In genomic region chr12:103644601-103645000, GRCm38 (mm10) we compare ENCODE assay signal across 28 mouse cellular contexts. TPM values are rescaled to one million over a fixed set of nuclear protein-coding genes. Genes with fewer than 3 reads are reported as not detected.
DNase-seq lines count a peak whose midpoint lies in the region; ATAC-seq and TF ChIP-seq lines count a peak whose summit lies in the region.
"Had no signal": no experiment of that assay in that cellular context is flagged by ENCODE, and none has a peak within 500 bp of the region (broad histone marks: within the 10 kb centered on the region; RNA-seq: fewer than 3 reads in every experiment).

No protein-coding gene starts in this region.

- no peak overlapping the region for H3K27ac ChIP-seq in intestine, embryonic 14.5 days (ENCODE audit: low read depth)
- no peak overlapping the region for H3K27ac ChIP-seq in intestine, embryonic 16.5 days (ENCODE audit: low read length)
- H3K27ac ChIP-seq in midbrain, embryonic 11.5 days (ENCODE audit: low read depth, low read length): no peak overlapping the region
- H3K27ac ChIP-seq in midbrain, postnatal 0 days (ENCODE audit: low read depth, low read length): no peak overlapping the region
- H3K27ac ChIP-seq in embryonic fibroblast, embryonic 13.5 days (ENCODE audit: insufficient read depth, low read length): peak overlapping the region; percentile 67; the same call in 1 of the 2 replicates
- H3K27ac ChIP-seq: forebrain, embryonic 10.5 days; forebrain, embryonic 15.5 days; heart, embryonic 13.5 days; hindbrain, embryonic 15.5 days had no signal

- no peak overlapping the region for H3K4me2 ChIP-seq in intestine, embryonic 14.5 days (ENCODE audit: low read length)
- no peak overlapping the region for H3K4me2 ChIP-seq in intestine, embryonic 16.5 days (ENCODE audit: low read depth, low read length)
- H3K4me2 ChIP-seq in midbrain, embryonic 11.5 days: no peak overlapping the region
- H3K4me2 ChIP-seq in midbrain, postnatal 0 days (ENCODE audit: low read depth, low read length, poor library complexity, severe bottlenecking): no peak overlapping the region
- H3K4me2 ChIP-seq: forebrain, embryonic 15.5 days; heart, embryonic 13.5 days; hindbrain, embryonic 15.5 days had no signal

- H3K27me3 ChIP-seq in intestine, embryonic 14.5 days (replicated peaks; ENCODE audit: control insufficient read depth, insufficient read depth, low read length): no peaks in the 10 kb centered on the region
- no peaks in the 10 kb centered on the region for H3K27me3 ChIP-seq in intestine, embryonic 16.5 days (replicated peaks; ENCODE audit: control insufficient read depth, insufficient read depth, low read length)
- no peaks in the 10 kb centered on the region for H3K27me3 ChIP-seq in midbrain, embryonic 11.5 days (ENCODE audit: control insufficient read depth, insufficient read depth, low read length)
- no peaks in the 10 kb centered on the region for H3K27me3 ChIP-seq in midbrain, postnatal 0 days (ENCODE audit: insufficient read depth, low read length)
- H3K27me3 ChIP-seq: forebrain, embryonic 15.5 days; heart, embryonic 13.5 days; hindbrain, embryonic 15.5 days; Patski had no signal

- DNase-seq in intestine, embryonic 14.5 days (ENCODE audit: low spot score): peak; percentile 25
- DNase-seq in midbrain, embryonic 11.5 days (ENCODE audit: low spot score, missing footprints): peak; percentile 77
- DNase-seq in midbrain, postnatal 0 days (ENCODE audit: low spot score): no peak
- no peak for DNase-seq in right cerebral cortex, adult 2 months (ENCODE audit: low spot score in 2 of 2)
- DNase-seq in kidney, adult 8-10 months: no peak
- DNase-seq: adrenal gland, postnatal 14 days; cerebellum, adult 11-12 months; cerebellum, adult 9-10 months; cerebellum, postnatal 25 days; gastrocnemius, postnatal 36 days; heart, adult 11 months; heart, postnatal 36 days had no signal

- no peak for TF ChIP-seq CTCF in midbrain, postnatal 0 days (IDR thresholded peaks at IDR 0.05)
- no peak for TF ChIP-seq CTCF in embryonic fibroblast, embryonic 13.5 days (IDR thresholded peaks at IDR 0.05; ENCODE audit: borderline replicate concordance, insufficient read depth, low read length)

- H3K4me1 ChIP-seq in intestine, embryonic 14.5 days (replicated peaks; ENCODE audit: control insufficient read depth, insufficient read depth, low read length): no peaks in the 10 kb centered on the region
- H3K4me1 ChIP-seq in intestine, embryonic 16.5 days (ENCODE audit: control insufficient read depth, insufficient read depth, low read length): no peaks in the 10 kb centered on the region
- no peaks in the 10 kb centered on the region for H3K4me1 ChIP-seq in midbrain, embryonic 11.5 days (ENCODE audit: control insufficient read depth, insufficient read depth, low read length)
- no peaks in the 10 kb centered on the region for H3K4me1 ChIP-seq in midbrain, postnatal 0 days (ENCODE audit: insufficient read depth, low read length)
- no peaks in the 10 kb centered on the region; the same call in 1 of the 2 replicates for H3K4me1 ChIP-seq in embryonic fibroblast, embryonic 13.5 days (ENCODE audit: control insufficient read depth, insufficient read depth, low read length)
- H3K4me1 ChIP-seq: forebrain, embryonic 10.5 days; forebrain, embryonic 15.5 days; heart, embryonic 13.5 days; hindbrain, embryonic 15.5 days had no signal

- TF ChIP-seq POLR2A in embryonic fibroblast, embryonic 13.5 days (IDR thresholded peaks at IDR 0.05; ENCODE audit: low read depth, low read length): no peak

- WGBS in intestine, embryonic 14.5 days: 39% methylated on average over 5 of the region's 5 CpGs
- WGBS in intestine, embryonic 16.5 days: 44% methylated on average over 5 of the region's 5 CpGs
- 43% methylated on average over 5 of the region's 5 CpGs for WGBS in midbrain, embryonic 11.5 days
- 30% methylated on average over 5 of the region's 5 CpGs for WGBS in midbrain, postnatal 0 days

- H3K36me3 ChIP-seq in intestine, embryonic 14.5 days (ENCODE audit: control insufficient read depth, insufficient read depth, low read length): no peaks in the 10 kb centered on the region
- H3K36me3 ChIP-seq in intestine, embryonic 16.5 days (ENCODE audit: control insufficient read depth, insufficient read depth, low read length): no peaks in the 10 kb centered on the region
- no peaks in the 10 kb centered on the region for H3K36me3 ChIP-seq in midbrain, embryonic 11.5 days (ENCODE audit: control insufficient read depth, insufficient read depth, low read length)
- H3K36me3 ChIP-seq in midbrain, postnatal 0 days (ENCODE audit: insufficient read depth, low read length): no peaks in the 10 kb centered on the region
- H3K36me3 ChIP-seq: forebrain, embryonic 10.5 days; forebrain, embryonic 15.5 days; heart, embryonic 13.5 days; hindbrain, embryonic 15.5 days had no signal

- H3K9ac ChIP-seq in intestine, embryonic 14.5 days (ENCODE audit: low read length): no peak overlapping the region
- H3K9ac ChIP-seq in intestine, embryonic 16.5 days (ENCODE audit: low read depth, low read length): no peak overlapping the region
- no peak overlapping the region for H3K9ac ChIP-seq in midbrain, embryonic 11.5 days (ENCODE audit: low read length)
- H3K9ac ChIP-seq in midbrain, postnatal 0 days (replicated peaks; ENCODE audit: low read length, poor library complexity, severe bottlenecking): no peak overlapping the region
- H3K9ac ChIP-seq: forebrain, embryonic 15.5 days; heart, embryonic 13.5 days; hindbrain, embryonic 15.5 days had no signal

- H3K4me3 ChIP-seq in intestine, embryonic 14.5 days (ENCODE audit: low read depth, low read length): no peak overlapping the region
- H3K4me3 ChIP-seq in intestine, embryonic 16.5 days (ENCODE audit: low read length): no peak overlapping the region
- no peak overlapping the region for H3K4me3 ChIP-seq in midbrain, embryonic 11.5 days (ENCODE audit: low read depth, low read length)
- H3K4me3 ChIP-seq in midbrain, postnatal 0 days (ENCODE audit: low read depth, low read length): no peak overlapping the region
- H3K4me3 ChIP-seq in embryonic fibroblast, embryonic 13.5 days (ENCODE audit: insufficient read depth, low read length): no peak overlapping the region
- H3K4me3 ChIP-seq: erythroblast, embryonic 14.5 days; forebrain, embryonic 10.5 days; forebrain, embryonic 15.5 days; heart, embryonic 13.5 days; hindbrain, embryonic 15.5 days had no signal

- no peaks in the 10 kb centered on the region for H3K9me3 ChIP-seq in intestine, embryonic 14.5 days (ENCODE audit: control insufficient read depth, low read length)
- no peaks in the 10 kb centered on the region for H3K9me3 ChIP-seq in intestine, embryonic 16.5 days (ENCODE audit: control insufficient read depth, low read length)
- H3K9me3 ChIP-seq in midbrain, embryonic 11.5 days (ENCODE audit: control insufficient read depth, low read length): no peaks in the 10 kb centered on the region
- no peaks in the 10 kb centered on the region for H3K9me3 ChIP-seq in midbrain, postnatal 0 days (ENCODE audit: low read length)
- H3K9me3 ChIP-seq: forebrain, embryonic 10.5 days; forebrain, embryonic 15.5 days; heart, embryonic 13.5 days; hindbrain, embryonic 15.5 days had no signal

- no peak for ATAC-seq in intestine, embryonic 14.5 days (replicated peaks; ENCODE audit: low FRiP score, low TSS enrichment, low read depth)
- ATAC-seq in intestine, embryonic 16.5 days: no peak
- ATAC-seq in midbrain, embryonic 11.5 days (ENCODE audit: low FRiP score): no peak
- ATAC-seq in midbrain, postnatal 0 days (ENCODE audit: low FRiP score): no peak
- ATAC-seq: activated CD4-positive, CD25-positive, alpha-beta regulatory T cell, adult 4 months; forebrain, embryonic 15.5 days; Patski had no signal

RNA-seq across cellular contexts. Expression of gene Serpina6, which starts 12.4 kb away (rescaled TPM):
- polyA plus RNA-seq in intestine, embryonic 14.5 days (2014; fragmentation: Nextera tagmentation; extraction: Ambion mirVana): 0.90 and 75.1 TPM in 2 replicates
- 53.8 and 90.3 TPM in 2 replicates for polyA plus RNA-seq in intestine, embryonic 16.5 days (2015; fragmentation: Nextera tagmentation; extraction: Ambion mirVana)
- not detected in 2 replicates for polyA plus RNA-seq in midbrain, embryonic 11.5 days (2014; fragmentation: Nextera tagmentation; extraction: Ambion mirVana)
- total RNA-seq in midbrain, postnatal 0 days (2014; rRNA removed): not detected in 2 replicates
- not detected in 2 replicates for polyA plus RNA-seq in midbrain, postnatal 0 days (2015; fragmentation: Nextera tagmentation; extraction: Ambion mirVana)
- polyA plus RNA-seq in embryonic fibroblast, embryonic 13.5 days (2011; ENCODE audit: insufficient read length, low read depth, missing spikeins): 0.54 TPM in 1 of 2 replicates, not detected in the other
- total RNA-seq: gastrocnemius, adult 8-10 months; gastrocnemius, postnatal 36 days; heart, postnatal 36 days; MEL had no signal
- polyA plus RNA-seq: activated CD4-positive, CD25-positive, alpha-beta regulatory T cell, adult 4 months; cortical plate, adult 2 months; forebrain, embryonic 10.5 days; forebrain, embryonic 15.5 days; heart, postnatal 0 days; hindbrain, embryonic 11.5 days had no signal

RNA-seq across cellular contexts. Expression of gene Serpina10, which starts 13.4 kb away (rescaled TPM):
- 0.42 TPM in 2 replicates for polyA plus RNA-seq in intestine, embryonic 14.5 days (2014; fragmentation: Nextera tagmentation; extraction: Ambion mirVana)
- polyA plus RNA-seq in intestine, embryonic 16.5 days (2015; fragmentation: Nextera tagmentation; extraction: Ambion mirVana): 1.3 and 1.9 TPM in 2 replicates
- polyA plus RNA-seq in midbrain, embryonic 11.5 days (2014; fragmentation: Nextera tagmentation; extraction: Ambion mirVana): not detected in 2 replicates
- total RNA-seq in midbrain, postnatal 0 days (2014; rRNA removed): not detected in 2 replicates
- polyA plus RNA-seq in midbrain, postnatal 0 days (2015; fragmentation: Nextera tagmentation; extraction: Ambion mirVana): 0.04 TPM in 1 of 2 replicates, not detected in the other
- not detected in 2 replicates for polyA plus RNA-seq in embryonic fibroblast, embryonic 13.5 days (2011; ENCODE audit: insufficient read length, low read depth, missing spikeins)
- total RNA-seq: adrenal gland, adult 18-20 months; gastrocnemius, adult 8-10 months; gastrocnemius, postnatal 36 days; heart, postnatal 36 days had no signal
- polyA plus RNA-seq: activated CD4-positive, CD25-positive, alpha-beta regulatory T cell, adult 4 months; C2C12; erythroblast, embryonic 14.5 days; forebrain, embryonic 10.5 days; heart, postnatal 0 days had no signal

RNA-seq across cellular contexts. Expression of gene Serpina16, which starts 31.3 kb away (rescaled TPM):
- polyA plus RNA-seq in intestine, embryonic 14.5 days (2014; fragmentation: Nextera tagmentation; extraction: Ambion mirVana): 0.27 TPM in 1 of 2 replicates, not detected in the other
- 0.09 and 0.31 TPM in 2 replicates for polyA plus RNA-seq in intestine, embryonic 16.5 days (2015; fragmentation: Nextera tagmentation; extraction: Ambion mirVana)
- polyA plus RNA-seq in midbrain, embryonic 11.5 days (2014; fragmentation: Nextera tagmentation; extraction: Ambion mirVana): not detected in 2 replicates
- not detected in 2 replicates for total RNA-seq in midbrain, postnatal 0 days (2014; rRNA removed)
- polyA plus RNA-seq in midbrain, postnatal 0 days (2015; fragmentation: Nextera tagmentation; extraction: Ambion mirVana): not detected in 2 replicates
- not detected in 2 replicates for polyA plus RNA-seq in embryonic fibroblast, embryonic 13.5 days (2011; ENCODE audit: insufficient read length, low read depth, missing spikeins)
- total RNA-seq: adrenal gland, adult 18-20 months; adrenal gland, postnatal 14 days; gastrocnemius, adult 8-10 months; gastrocnemius, postnatal 36 days; heart, postnatal 36 days; MEL had no signal
- polyA plus RNA-seq: activated CD4-positive, CD25-positive, alpha-beta regulatory T cell, adult 4 months; C2C12; cortical plate, adult 2 months; erythroblast, embryonic 14.5 days; forebrain, embryonic 10.5 days; forebrain, embryonic 15.5 days; heart, embryonic 13.5 days; heart, postnatal 0 days; hindbrain, embryonic 11.5 days; hindbrain, embryonic 15.5 days had no signal

RNA-seq across cellular contexts. Expression of gene Serpina1f, which starts 50.7 kb away (rescaled TPM):
- 0.20 TPM in 1 of 2 replicates, not detected in the other for polyA plus RNA-seq in intestine, embryonic 14.5 days (2014; fragmentation: Nextera tagmentation; extraction: Ambion mirVana)
- 0.12 TPM in 1 of 2 replicates, not detected in the other for polyA plus RNA-seq in intestine, embryonic 16.5 days (2015; fragmentation: Nextera tagmentation; extraction: Ambion mirVana)
- not detected in 2 replicates for polyA plus RNA-seq in midbrain, embryonic 11.5 days (2014; fragmentation: Nextera tagmentation; extraction: Ambion mirVana)
- total RNA-seq in midbrain, postnatal 0 days (2014; rRNA removed): not detected in 2 replicates
- not detected in 2 replicates for polyA plus RNA-seq in midbrain, postnatal 0 days (2015; fragmentation: Nextera tagmentation; extraction: Ambion mirVana)
- polyA plus RNA-seq in embryonic fibroblast, embryonic 13.5 days (2011; ENCODE audit: insufficient read length, low read depth, missing spikeins): not detected in 2 replicates
- total RNA-seq: adrenal gland, adult 18-20 months; adrenal gland, postnatal 14 days; gastrocnemius, adult 8-10 months; gastrocnemius, postnatal 36 days; heart, postnatal 36 days; MEL had no signal
- polyA plus RNA-seq: activated CD4-positive, CD25-positive, alpha-beta regulatory T cell, adult 4 months; C2C12; cortical plate, adult 2 months; erythroblast, embryonic 14.5 days; forebrain, embryonic 10.5 days; forebrain, embryonic 15.5 days; heart, embryonic 13.5 days; heart, postnatal 0 days; hindbrain, embryonic 11.5 days; hindbrain, embryonic 15.5 days had no signal

Comparison
In these comparisons a context has a peak if more than half of its experiments do, and no peak if none do; other contexts are left out.
1. DNase-seq: peak in intestine, embryonic 14.5 days (single experiment) and midbrain, embryonic 11.5 days (single experiment); none in midbrain, postnatal 0 days (single experiment), right cerebral cortex, adult 2 months (0 of 2) and kidney, adult 8-10 months (0 of 2).